Mouse (Mus musculus) heart, embryonic 14.5 days (tissue): ENCODE measurements around the gene Ippk. TPM values are rescaled to one million over a fixed set of nuclear protein-coding genes. Genes with fewer than 3 reads are reported as not detected.

ENCODE experiments used
- polyA plus RNA-seq: library from polyadenylated mRNA; unstranded; fragments of >200 nt; fragmentation: Nextera tagmentation; extraction: Ambion mirVana; gene quantifications from 2 replicates; pipeline ENCODE4 v1.2.1, GENCODE M21; 2014

Ippk gene
- polyA plus RNA-seq, 1 experiment from 2014 or later, result 10.8 TPM

Other genes with a start within 250 kb of the Ippk start
- 85.5 and 87.7 TPM in 2 replicates for gene Ninj1, start 233.8 kb upstream of the Ippk start, polyA plus RNA-seq
- 114 and 126 TPM in 2 replicates for gene Card19, start 205.2 kb upstream of the Ippk start, polyA plus RNA-seq
- 1.9 and 2.5 TPM in 2 replicates for gene Susd3, start 172.5 kb upstream of the Ippk start, polyA plus RNA-seq
- gene Fgd3, start 100.9 kb upstream of the Ippk start, polyA plus RNA-seq, result 0.09 TPM in 2 replicates
- gene Bicd2, start 79.7 kb upstream of the Ippk start, polyA plus RNA-seq, result 47.3 and 48.3 TPM in 2 replicates
- gene Tes3-ps, start 72.1 kb downstream of the Ippk start, polyA plus RNA-seq, result 0.54 and 0.73 TPM in 2 replicates
- gene Ecm2, start 83.6 kb downstream of the Ippk start, polyA plus RNA-seq, result 3.7 and 5.6 TPM in 2 replicates
- 17.9 and 19.9 TPM in 2 replicates for gene Aspn, start 123.2 kb downstream of the Ippk start, polyA plus RNA-seq
- gene Omd, start 161.2 kb downstream of the Ippk start, polyA plus RNA-seq, result 0.19 and 0.45 TPM in 2 replicates
- 30.3 and 39.4 TPM in 2 replicates for gene Ogn, start 186.8 kb downstream of the Ippk start, polyA plus RNA-seq
- 27.5 and 27.7 TPM in 2 replicates for gene Cenpp, start 231.5 kb downstream of the Ippk start, polyA plus RNA-seq
- 9.7 and 14.3 TPM in 2 replicates for gene Nol8, start 231.8 kb downstream of the Ippk start, polyA plus RNA-seq